In genomic region chr11:63913936-63914335, GRCm38 (mm10) we compare ENCODE assay signal across 8 mouse cellular contexts. TPM values are rescaled to one million over a fixed set of nuclear protein-coding genes. Genes with fewer than 3 reads are reported as not detected.
DNase-seq lines count a peak whose midpoint lies in the region; ATAC-seq and TF ChIP-seq lines count a peak whose summit lies in the region.

No protein-coding gene starts in this region.

- ATAC-seq in heart, embryonic 14.5 days (ENCODE audit: insufficient number of reproducible peaks, insufficient read depth, low FRiP score, low read depth) = peak; percentile 62; the same call in 1 of the 2 replicates
- ATAC-seq in hindbrain, embryonic 14.5 days (ENCODE audit: low FRiP score) = peak; percentile 71; the same call in 1 of the 2 replicates
- ATAC-seq in midbrain, embryonic 12.5 days (ENCODE audit: low FRiP score, low read depth) = no peak
- ATAC-seq in monocyte, adult 5-6 weeks (replicated peaks; ENCODE audit: insufficient number of reproducible peaks, low FRiP score, low TSS enrichment, poor library complexity, severe bottlenecking) = no peak

- peak overlapping the region; percentile 49 for H3K9ac ChIP-seq in heart, embryonic 14.5 days (ENCODE audit: low read length)
- H3K9ac ChIP-seq in hindbrain, embryonic 14.5 days = peak overlapping the region; percentile 28
- no peak overlapping the region for H3K9ac ChIP-seq in midbrain, embryonic 12.5 days (replicated peaks)

- H3K27me3 ChIP-seq in heart, embryonic 14.5 days (ENCODE audit: control insufficient read depth, insufficient read depth, low read length) = peaks cover 16% of the 10 kb centered on the region; the same call in 1 of the 2 replicates
- H3K27me3 ChIP-seq in hindbrain, embryonic 14.5 days (ENCODE audit: control insufficient read depth, insufficient read depth, low read length) = peaks cover 34% of the 10 kb centered on the region
- H3K27me3 ChIP-seq in midbrain, embryonic 12.5 days = peaks cover 43% of the 10 kb centered on the region

- peaks cover 12 to 21% of the 10 kb centered on the region in 2 experiments; a peak in 3 of 4 replicates for H3K4me1 ChIP-seq in heart, embryonic 14.5 days (ENCODE audit: control insufficient read depth in 2 of 2, insufficient read depth in 2 of 2, low read length in 2 of 2)
- no peaks in the 10 kb centered on the region for H3K4me1 ChIP-seq in bone marrow macrophage, adult 2 months (ENCODE audit: control insufficient read depth, insufficient read depth, low read length)
- peaks cover 10% of the 10 kb centered on the region for H3K4me1 ChIP-seq in hindbrain, embryonic 14.5 days (replicated peaks; ENCODE audit: control insufficient read depth, insufficient read depth, low read length)
- peaks cover 42% of the 10 kb centered on the region for H3K4me1 ChIP-seq in midbrain, embryonic 12.5 days

- intact Hi-C loops in left cerebral cortex, postnatal 14 days (cut with DNase I) = no loop called here

- H3K27ac ChIP-seq in heart, embryonic 14.5 days (replicated peaks in 1 of 2; ENCODE audit: control insufficient read depth in 1 of 2, insufficient read depth in 1 of 2, low read depth in 2 of 2, low read length in 2 of 2) = 0 out of 4 replicates have a peak overlapping the region, but pooled peaks of 1 of the 2 experiments have one; percentile 14
- no peak overlapping the region for H3K27ac ChIP-seq in bone marrow macrophage, adult 2 months (ENCODE audit: insufficient read depth, low read depth, low read length)
- no peak overlapping the region for H3K27ac ChIP-seq in hindbrain, embryonic 14.5 days
- H3K27ac ChIP-seq in midbrain, embryonic 12.5 days (replicated peaks) = no peak overlapping the region

- H3K4me2 ChIP-seq in heart, embryonic 14.5 days (ENCODE audit: low read length) = peak overlapping the region; percentile 63
- peak overlapping the region; percentile 72 for H3K4me2 ChIP-seq in hindbrain, embryonic 14.5 days (replicated peaks)
- peak overlapping the region; percentile 67 for H3K4me2 ChIP-seq in midbrain, embryonic 12.5 days (replicated peaks)

- no peak for TF ChIP-seq POLR2A in bone marrow macrophage, adult 2 months (IDR thresholded peaks at IDR 0.05; ENCODE audit: borderline replicate concordance, low read depth, low read length)

- H3K9me3 ChIP-seq in heart, embryonic 14.5 days (ENCODE audit: control insufficient read depth, low read length) = no peaks in the 10 kb centered on the region
- H3K9me3 ChIP-seq in hindbrain, embryonic 14.5 days (ENCODE audit: control insufficient read depth, low read length) = no peaks in the 10 kb centered on the region
- no peaks in the 10 kb centered on the region for H3K9me3 ChIP-seq in midbrain, embryonic 12.5 days

- H3K4me3 ChIP-seq in heart, embryonic 14.5 days (ENCODE audit: control insufficient read depth in 1 of 2, insufficient read depth in 1 of 2, low read depth in 1 of 2, low read length in 2 of 2) = peak overlapping the region; percentile 33 to 40
- peak overlapping the region; percentile 50 for H3K4me3 ChIP-seq in bone marrow macrophage, adult 2 months (ENCODE audit: insufficient read depth, low read length)
- peak overlapping the region; percentile 32 for H3K4me3 ChIP-seq in hindbrain, embryonic 14.5 days (replicated peaks; ENCODE audit: low read length)
- H3K4me3 ChIP-seq in midbrain, embryonic 12.5 days = peak overlapping the region; percentile 36

- DNase-seq in heart, adult 18-20 months = no peak
- no peak for DNase-seq in hindbrain, embryonic 14.5 days (ENCODE audit: low spot score)
- DNase-seq in left cerebral cortex, postnatal 14 days (ENCODE audit: low spot score in 2 of 2) = no peak
- DNase-seq in testis, postnatal 10 days (ENCODE audit: low spot score) = no peak

- H3K36me3 ChIP-seq in heart, embryonic 14.5 days (ENCODE audit: control insufficient read depth, insufficient read depth, low read length) = no peaks in the 10 kb centered on the region
- no peaks in the 10 kb centered on the region for H3K36me3 ChIP-seq in hindbrain, embryonic 14.5 days (replicated peaks; ENCODE audit: control insufficient read depth, insufficient read depth)
- H3K36me3 ChIP-seq in midbrain, embryonic 12.5 days = no peaks in the 10 kb centered on the region

- 28% methylated on average over 4 of the region's 4 CpGs for WGBS in heart, embryonic 14.5 days
- 17% methylated on average over 4 of the region's 4 CpGs for WGBS in hindbrain, embryonic 14.5 days
- 33% methylated on average over 4 of the region's 4 CpGs for WGBS in midbrain, embryonic 12.5 days

- TF ChIP-seq CTCF in bone marrow macrophage, adult 2 months (IDR thresholded peaks at IDR 0.05; ENCODE audit: low read depth, low read length) = no peak

RNA-seq across cellular contexts. Expression of gene Hs3st3b1, which starts 8.2 kb away (rescaled TPM):
- polyA plus RNA-seq in heart, embryonic 14.5 days (2014; fragmentation: Nextera tagmentation; extraction: Ambion mirVana) = 2.2 and 2.6 TPM in 2 replicates
- total RNA-seq in heart, adult 18-20 months (2021) = 1 to 10 TPM in 1 of 2 experiments, under 1 TPM in 1; 0.79 to 1.3 TPM
- not detected in 2 replicates for polyA plus RNA-seq in bone marrow macrophage, adult 2 months (2012; ENCODE audit: insufficient read depth, insufficient read length, missing spikeins)
- polyA plus RNA-seq in hindbrain, embryonic 14.5 days (2014; fragmentation: Nextera tagmentation; extraction: Ambion mirVana) = 6.7 and 7.9 TPM in 2 replicates
- polyA plus RNA-seq in midbrain, embryonic 12.5 days (2016; fragmentation: Nextera tagmentation; extraction: Ambion mirVana) = 20.1 and 22.0 TPM in 2 replicates
- 1 to 10 TPM in 1 of 2 experiments, under 1 TPM in 1; 0.87 to 1.3 TPM for total RNA-seq in left cerebral cortex, postnatal 14 days (2021)
- 16.4 to 32.5 TPM (median 17.9 TPM) in 3 replicates for total RNA-seq in monocyte, adult 5-6 weeks (2017)

Comparison
In these comparisons a context has a peak if more than half of its experiments do, and no peak if none do; other contexts are left out.
1. ATAC-seq: peak in heart, embryonic 14.5 days (single experiment) and hindbrain, embryonic 14.5 days (single experiment); none in midbrain, embryonic 12.5 days (single experiment) and monocyte, adult 5-6 weeks (single experiment).
2. Peak in every context shown above with its lines, with median percentiles within 50 percentile points of each other: H3K4me2 ChIP-seq and H3K4me3 ChIP-seq.